Comparison of ENCODE assay signal across 8 mouse cellular contexts in the genomic region with DNA sequence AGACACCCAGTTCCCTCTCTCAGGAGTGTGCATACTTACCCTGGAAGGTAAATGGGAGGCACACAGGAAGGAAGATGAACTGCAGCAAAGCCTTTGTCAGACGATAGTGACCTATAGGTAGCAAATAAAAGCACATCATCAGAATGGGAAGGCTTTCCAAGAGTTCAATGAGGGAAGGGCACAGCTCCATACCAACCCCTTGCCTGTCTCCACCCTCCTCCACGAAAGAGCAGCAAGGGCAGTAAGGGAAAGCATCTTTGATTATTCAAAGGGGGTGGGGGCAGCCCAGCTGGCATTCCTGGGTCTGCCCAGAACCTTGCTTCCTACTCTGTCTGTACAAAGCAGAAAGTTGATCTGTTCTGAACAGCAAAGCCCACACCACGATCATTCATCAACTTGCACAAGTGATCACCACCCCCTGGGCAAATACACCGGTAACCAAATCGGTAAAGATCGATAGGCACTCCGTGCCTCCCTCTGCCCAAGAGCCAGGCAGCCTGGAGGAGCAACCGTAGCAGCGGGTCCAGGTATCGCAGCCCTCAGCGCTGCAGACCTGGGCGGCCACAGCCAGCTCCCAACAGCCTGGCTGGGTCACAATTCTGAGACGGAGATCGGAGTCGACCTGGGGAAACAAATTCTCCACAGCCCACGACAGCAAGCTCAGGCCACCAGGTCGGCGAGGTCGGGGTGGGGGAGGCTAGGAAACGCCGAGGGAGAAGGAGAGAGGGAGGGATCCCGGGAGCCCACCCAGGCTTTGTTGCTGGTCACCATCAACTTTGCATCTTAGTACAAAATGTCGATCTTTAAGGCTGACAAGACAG. TPM values are rescaled to one million over a fixed set of nuclear protein-coding genes. Genes with fewer than 3 reads are reported as not detected.
DNase-seq lines count a peak whose midpoint lies in the region; ATAC-seq and TF ChIP-seq lines count a peak whose summit lies in the region.

No protein-coding gene starts in this region.

- peaks cover 14% of the 10 kb centered on the region for H3K36me3 ChIP-seq in kidney, embryonic 15.5 days
- H3K36me3 ChIP-seq in lung, postnatal 0 days (ENCODE audit: insufficient read depth, low read length), result no peaks in the 10 kb centered on the region

- DNase-seq in urinary bladder, adult 2 months (ENCODE audit: low spot score), result peak; percentile 29
- DNase-seq in urinary bladder, postnatal 4 days (ENCODE audit: low spot score in 2 of 2), result no peak
- peak; percentile 43 to 55 for DNase-seq in cerebellum, postnatal 10 days
- DNase-seq in heart, adult 9 months (ENCODE audit: low spot score in 2 of 2), result peak; percentile 1 to 4
- DNase-seq in lung, postnatal 0 days (ENCODE audit: low spot score), result no peak
- peak; percentile 20 to 24 for DNase-seq in right cerebral cortex, postnatal 10 days (ENCODE audit: low spot score in 2 of 2)

- WGBS in kidney, embryonic 15.5 days, result 3% methylated on average over 23 of the region's 23 CpGs
- WGBS in lung, postnatal 0 days, result 6% methylated on average over 23 of the region's 23 CpGs

- TF ChIP-seq EP300 in lung, postnatal 0 days (IDR thresholded peaks at IDR 0.05), result no peak

- peak overlapping the region; percentile 97 for H3K4me2 ChIP-seq in kidney, embryonic 15.5 days
- peak overlapping the region; percentile 100 for H3K4me2 ChIP-seq in lung, postnatal 0 days (replicated peaks; ENCODE audit: low read depth, low read length)

- peaks cover 8% of the 10 kb centered on the region; the same call in 1 of the 2 replicates for H3K4me1 ChIP-seq in kidney, embryonic 15.5 days
- H3K4me1 ChIP-seq in lung, postnatal 0 days (ENCODE audit: insufficient read depth, low read depth, low read length), result no peaks in the 10 kb centered on the region

- no peak for TF ChIP-seq CTCF in lung, postnatal 0 days (IDR thresholded peaks at IDR 0.05)

- H3K27me3 ChIP-seq in kidney, embryonic 15.5 days, result no peaks in the 10 kb centered on the region
- H3K27me3 ChIP-seq in lung, postnatal 0 days (replicated peaks; ENCODE audit: insufficient read depth, low read length), result no peaks in the 10 kb centered on the region

- H3K9me3 ChIP-seq in kidney, embryonic 15.5 days (replicated peaks), result no peaks in the 10 kb centered on the region
- no peaks in the 10 kb centered on the region for H3K9me3 ChIP-seq in lung, postnatal 0 days (ENCODE audit: low read length)

- peak overlapping the region; percentile 92 for H3K9ac ChIP-seq in kidney, embryonic 15.5 days
- H3K9ac ChIP-seq in lung, postnatal 0 days (replicated peaks; ENCODE audit: low read depth), result peak overlapping the region; percentile 62

- H3K27ac ChIP-seq in kidney, embryonic 15.5 days, result peak overlapping the region; percentile 99
- no peak overlapping the region for H3K27ac ChIP-seq in lung, postnatal 0 days (ENCODE audit: low read length)

- ATAC-seq in kidney, embryonic 15.5 days (replicated peaks; ENCODE audit: low FRiP score), result no peak
- no peak for ATAC-seq in lung, postnatal 0 days
- no peak for ATAC-seq in inflammation-experienced regulatory T-cells, adult 6 months

- H3K4me3 ChIP-seq in kidney, embryonic 15.5 days (replicated peaks), result peak overlapping the region; percentile 96
- H3K4me3 ChIP-seq in lung, postnatal 0 days (ENCODE audit: low read depth, low read length), result peak overlapping the region; percentile 88

RNA-seq across cellular contexts. Expression of a gene that starts 3.1 kb away (rescaled TPM):
- polyA plus RNA-seq in urinary bladder, adult 2 months (2012; rRNA removed), result 16.9 and 19.3 TPM in 2 replicates
- 65.4 and 65.9 TPM in 2 replicates for polyA plus RNA-seq in kidney, embryonic 15.5 days (2015; fragmentation: Nextera tagmentation; extraction: Ambion mirVana)
- 25.2 and 30.0 TPM in 2 replicates for polyA plus RNA-seq in lung, postnatal 0 days (2015; fragmentation: Nextera tagmentation; extraction: Ambion mirVana)
- 10 to 100 TPM; 35.6 to 55.1 (median 54.8) TPM for polyA plus RNA-seq in inflammation-experienced regulatory T-cells, adult 6 months (2017; shearing (Covaris generic))

Comparison
In these comparisons a context has a peak if more than half of its experiments do, and no peak if none do; other contexts are left out.
1. DNase-seq: peak in urinary bladder, adult 2 months (single experiment), cerebellum, postnatal 10 days (2 of 2), heart, adult 9 months (2 of 2) and right cerebral cortex, postnatal 10 days (2 of 2); none in urinary bladder, postnatal 4 days (0 of 2) and lung, postnatal 0 days (single experiment).